Mouse (Mus musculus) gastrocnemius, adult 8-10 months (tissue): Measurements from ENCODE around the gene Erbin. TPM values are rescaled to one million over a fixed set of nuclear protein-coding genes. Genes with fewer than 3 reads are reported as not detected.

Experiments used
- DNase-seq, 2 experiments: peaks; one replicate each; pipeline ENCODE4 v3.0.0; 2022; ENCODE audit warnings: low spot score in 2 of 2
- total RNA-seq, 4 experiments: library from RNA; stranded (reverse); gene quantifications; 2 replicates each; pipeline ENCODE4 v1.2.4; 2022

The Erbin gene
- total RNA-seq, 4 experiments from 2014 or later = 45.5 to 53.4 (median 50.3) TPM

- DNase-seq = no peak
Observed at GRCm38 (mm10) chr13:103912351-103912750, 8.0 kb downstream of the Erbin start.

GRCm38 (mm10) chr13:103910598-103910997, 9.7 kb downstream of the Erbin start:
- DNase-seq = no peak

DNA sequence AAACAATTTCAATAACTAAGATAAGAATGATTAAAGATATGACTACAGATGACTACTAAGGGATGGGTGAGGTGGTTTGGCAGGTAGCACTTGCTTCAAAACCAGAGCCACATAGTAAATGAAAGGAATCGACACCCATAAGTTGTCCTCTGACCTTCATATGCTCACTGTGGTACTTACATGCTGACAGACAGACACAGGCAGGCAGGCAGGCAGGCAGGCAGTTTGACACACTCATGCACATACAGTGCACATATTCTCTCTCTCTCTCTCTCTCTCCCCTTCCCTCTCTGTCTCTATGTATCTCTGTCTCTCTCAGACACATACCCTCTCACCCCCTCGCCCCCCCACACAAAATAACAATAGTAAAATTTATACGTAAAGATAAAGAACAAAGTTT, 10.4 kb downstream of the Erbin start:
- no peak for DNase-seq

- no peak for DNase-seq
Observed at GRCm38 (mm10) chr13:103900015-103900414, 20.3 kb downstream of the Erbin start.

DNA sequence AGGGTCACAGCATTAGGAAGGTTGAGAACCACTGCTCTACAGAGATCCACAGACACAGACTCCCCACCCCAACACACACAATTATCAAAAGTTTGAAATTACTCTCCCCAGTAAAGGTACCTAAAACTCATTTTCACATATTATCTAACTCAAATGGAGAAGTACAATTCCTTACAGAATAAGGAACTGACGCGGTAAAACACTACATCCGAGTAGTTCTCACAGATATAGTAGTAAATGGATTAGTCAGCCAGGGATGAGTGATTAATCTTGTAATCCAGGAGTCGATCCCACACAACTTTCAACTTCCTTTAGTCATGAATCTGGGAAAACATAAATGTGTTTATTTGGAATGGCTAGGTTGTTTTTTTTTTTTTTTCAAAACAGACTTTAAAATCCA, 22.7 kb downstream of the Erbin start:
- DNase-seq = no peak

DNA sequence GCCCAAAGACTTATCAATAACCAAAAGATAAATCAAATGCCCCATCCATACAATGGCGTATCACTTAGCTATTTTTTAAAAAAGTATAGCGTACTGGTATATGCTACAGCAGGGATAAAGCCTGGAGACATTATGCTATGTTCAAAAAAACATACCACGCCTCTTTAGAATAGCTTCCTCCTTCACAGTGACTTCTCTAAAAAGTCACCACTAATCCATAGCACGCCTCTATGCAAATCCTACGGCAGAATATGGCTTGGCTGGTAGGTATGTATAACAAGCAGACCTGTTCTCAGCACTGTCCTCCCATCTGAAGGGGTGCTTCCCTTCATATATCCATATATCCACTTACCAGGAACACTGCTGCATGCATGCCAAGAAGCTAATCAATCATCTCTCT, 27.2 kb downstream of the Erbin start:
- no peak for DNase-seq

GRCm38 (mm10) chr13:103890038-103890437, 30.3 kb downstream of the Erbin start:
- DNase-seq = no peak

DNA sequence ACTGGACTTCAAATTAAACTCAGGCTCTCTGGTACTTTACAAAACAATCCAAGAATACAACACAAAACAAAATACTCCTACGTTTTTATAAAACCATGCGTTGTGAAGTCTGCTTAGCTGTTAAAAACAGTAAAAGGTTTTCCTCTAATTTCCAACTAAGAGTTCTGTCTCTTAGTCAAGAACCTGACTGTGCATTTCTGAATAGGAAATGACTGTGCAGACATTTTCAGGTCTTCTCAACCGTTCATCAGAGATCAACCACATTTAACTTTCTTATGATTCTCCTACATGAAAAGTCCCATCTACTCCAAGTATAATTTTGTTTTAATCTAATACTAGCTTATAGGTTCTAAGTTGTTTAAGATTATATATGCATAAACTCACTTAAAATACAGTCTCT, 33.8 kb downstream of the Erbin start:
- no peak for DNase-seq

- DNase-seq = no peak
Observed at GRCm38 (mm10) chr13:103881200-103881599, 39.1 kb downstream of the Erbin start.

DNA sequence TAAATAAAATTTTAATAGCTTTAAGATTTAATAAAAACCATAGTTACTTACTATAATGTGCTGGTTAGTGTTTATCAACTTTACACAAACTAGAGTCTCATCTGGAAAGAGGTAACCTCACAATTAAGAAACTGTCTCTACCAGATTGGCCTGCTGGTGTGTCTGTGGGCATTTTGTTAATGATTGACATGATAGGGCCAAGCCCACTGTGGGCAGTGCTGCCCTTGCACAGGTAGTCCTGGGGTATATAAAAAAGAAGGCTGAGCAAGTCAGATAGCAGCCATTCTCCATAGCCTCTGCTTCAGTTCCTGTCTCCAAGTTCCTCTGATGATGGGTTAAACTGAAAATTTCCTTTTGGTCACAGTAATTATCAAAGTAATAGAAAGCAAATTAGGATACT, 43.6 kb downstream of the Erbin start:
- DNase-seq = no peak

DNA sequence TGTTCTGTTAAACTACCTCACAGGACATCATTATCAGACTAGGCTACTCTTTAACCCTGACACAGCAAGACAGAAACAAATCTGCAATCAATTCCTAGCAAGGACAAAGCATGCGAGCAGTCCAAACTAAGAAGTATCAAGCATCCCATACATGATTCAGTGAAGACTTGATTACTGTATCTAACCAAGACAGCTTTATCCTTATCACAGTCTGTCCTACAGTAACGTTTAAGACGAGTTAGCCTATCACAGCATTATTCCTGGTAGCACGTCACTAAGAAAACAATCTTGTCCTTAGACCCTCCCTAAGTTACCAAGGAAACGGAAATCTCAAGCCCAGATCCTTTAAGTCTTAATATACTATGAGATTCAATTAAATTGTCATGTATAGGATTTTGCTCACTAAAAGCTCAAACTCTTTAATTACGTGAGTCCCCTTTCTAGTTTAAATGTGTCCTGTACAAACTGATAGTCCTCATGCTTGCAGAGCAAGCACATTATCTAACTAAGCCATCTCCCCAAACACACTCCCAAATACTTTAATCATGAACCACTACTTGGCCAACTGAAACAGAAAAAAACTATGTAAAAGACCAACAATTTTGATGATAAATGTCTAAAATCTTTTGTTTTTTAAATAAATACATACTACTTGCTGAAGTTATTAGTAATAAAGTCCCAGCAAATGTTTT, 44.3 kb downstream of the Erbin start:
- no peak for DNase-seq

GRCm38 (mm10) chr13:103870786-103871185, 49.5 kb downstream of the Erbin start:
- DNase-seq = no peak

DNA sequence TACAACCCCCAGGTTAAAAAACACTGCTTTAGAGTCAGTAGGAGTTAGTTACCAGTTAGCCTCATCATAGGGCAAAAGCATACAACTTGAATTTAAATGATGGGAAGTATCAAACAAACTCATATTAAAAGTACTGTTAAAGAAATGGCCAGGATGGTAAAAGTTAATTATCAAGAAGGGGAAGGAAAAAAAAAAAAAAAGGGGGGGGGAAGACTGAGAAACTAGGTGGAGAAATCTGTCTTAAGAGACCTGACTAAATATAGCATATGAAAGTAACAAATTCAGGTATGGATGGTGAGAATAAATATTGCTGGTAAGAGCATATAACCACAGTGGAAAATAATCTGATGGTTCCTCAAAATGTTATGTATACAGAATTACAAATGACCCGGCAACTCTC, 50.2 kb downstream of the Erbin start:
- DNase-seq = no peak

- DNase-seq = no peak
Observed at GRCm38 (mm10) chr13:103868875-103869274, 51.4 kb downstream of the Erbin start.

- DNase-seq = no peak
Observed at GRCm38 (mm10) chr13:103862041-103862440, 58.3 kb downstream of the Erbin start.

DNA sequence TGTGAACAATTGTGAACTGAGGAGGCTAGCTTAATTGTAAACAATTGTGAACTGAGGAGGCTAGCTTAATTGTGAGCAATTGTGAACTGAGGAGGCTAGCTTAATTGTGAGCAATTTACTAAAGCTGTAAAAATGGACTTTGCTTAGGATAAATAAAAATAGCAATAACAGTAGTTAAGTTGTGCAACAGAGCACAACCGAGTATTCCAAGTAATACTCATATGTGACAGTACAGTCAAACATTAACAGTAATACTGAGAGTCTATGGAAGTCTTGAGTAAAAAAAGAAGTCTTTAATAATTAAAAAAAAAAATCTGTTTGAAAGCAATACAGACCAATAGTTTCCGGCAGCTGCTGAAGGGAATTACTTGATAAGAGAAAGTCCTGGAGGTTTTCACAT, 61.3 kb downstream of the Erbin start:
- DNase-seq = no peak

- DNase-seq = no peak
Observed at GRCm38 (mm10) chr13:103847614-103848013, 72.7 kb downstream of the Erbin start.

GRCm38 (mm10) chr13:103841287-103842201, 78.8 kb downstream of the Erbin start:
- DNase-seq = no peak

- DNase-seq = no peak
Observed at GRCm38 (mm10) chr13:103838619-103839018, 81.7 kb downstream of the Erbin start.

DNA sequence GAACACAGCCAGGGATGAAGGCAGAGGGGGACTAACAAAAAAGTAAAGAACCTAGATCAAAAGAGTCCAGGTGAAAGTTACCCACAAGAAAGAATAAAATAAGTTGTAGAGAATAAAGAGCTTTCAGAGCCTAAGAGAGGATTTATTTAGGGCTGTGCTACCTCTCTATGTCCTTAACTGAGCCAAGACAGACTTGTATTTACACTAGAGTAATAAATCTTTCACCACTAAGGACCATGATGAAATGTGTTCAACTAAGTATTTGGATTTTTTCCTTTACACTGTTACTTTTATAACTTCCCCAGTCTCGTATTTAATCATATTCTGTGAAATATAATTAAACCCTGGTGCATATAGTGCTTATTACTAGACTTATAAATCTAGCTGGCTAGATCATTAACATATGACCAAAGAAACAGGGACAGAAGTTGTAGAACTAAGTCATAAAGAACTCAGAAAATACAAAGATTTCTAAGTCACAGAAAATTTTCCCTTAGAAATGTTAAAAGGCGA, 90.6 kb downstream of the Erbin start:
- DNase-seq = no peak

DNA sequence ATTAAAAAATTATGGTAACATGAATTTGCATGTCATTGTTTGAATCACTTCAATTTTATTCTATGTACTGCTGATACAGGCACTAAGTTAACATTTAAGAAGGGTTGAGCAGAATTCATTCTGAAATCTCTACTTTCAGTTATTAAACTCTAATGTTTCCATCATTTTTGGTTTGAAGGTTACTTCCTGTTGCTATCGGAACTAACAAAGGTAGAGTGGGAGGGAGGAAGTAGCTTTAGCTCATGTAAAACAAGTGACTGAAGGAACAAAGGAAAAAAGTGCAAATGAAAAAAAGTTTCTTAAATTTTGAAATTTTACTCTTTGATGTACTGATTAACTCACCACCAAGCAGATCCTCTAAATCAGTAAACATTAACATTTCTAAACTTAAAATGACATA, 98.0 kb downstream of the Erbin start:
- no peak for DNase-seq

GRCm38 (mm10) chr13:103819377-103819776, 100.9 kb downstream of the Erbin start:
- DNase-seq = no peak

- DNase-seq = no peak
Observed at GRCm38 (mm10) chr13:103817935-103818334, 102.4 kb downstream of the Erbin start.
